Mouse (Mus musculus) olfactory bulb, adult 2 months (tissue): ENCODE data around the gene Hypk.

ENCODE experiments used
- CTCF ChIP-seq: fragments of 200-500 bp; IDR thresholded peaks from 2 replicates; pipeline ENCODE4 v1.5.1; 2012; ENCODE audit warnings: low read depth, mild to moderate bottlenecking, low read length, moderate library complexity; ENCODE audit not compliant: insufficient read depth
- POLR2A ChIP-seq: fragments of 200-500 bp; IDR thresholded peaks from 2 replicates; pipeline ENCODE4 v1.6.1; 2012; ENCODE audit warnings: mild to moderate bottlenecking, low read depth, low read length, moderate library complexity; ENCODE audit not compliant: insufficient read depth

GRCm38 (mm10) chr2:121452990-121453389 lies at the start of gene Hypk:
- TF ChIP-seq CTCF: no peak
- TF ChIP-seq POLR2A: no peak
